Mouse (Mus musculus): ENCODE data around the gene Fam84a. TPM values are rescaled to one million over a fixed set of nuclear protein-coding genes. Genes with fewer than 3 reads are reported as not detected.
A peak's percentile ranks its signal among the peaks of the same experiment; 100 is the strongest.

Fam84a gene
- polyA plus RNA-seq (2015; fragmentation: Nextera tagmentation; extraction: Ambion mirVana) = 11.2 and 14.3 TPM in 2 replicates

DNA sequence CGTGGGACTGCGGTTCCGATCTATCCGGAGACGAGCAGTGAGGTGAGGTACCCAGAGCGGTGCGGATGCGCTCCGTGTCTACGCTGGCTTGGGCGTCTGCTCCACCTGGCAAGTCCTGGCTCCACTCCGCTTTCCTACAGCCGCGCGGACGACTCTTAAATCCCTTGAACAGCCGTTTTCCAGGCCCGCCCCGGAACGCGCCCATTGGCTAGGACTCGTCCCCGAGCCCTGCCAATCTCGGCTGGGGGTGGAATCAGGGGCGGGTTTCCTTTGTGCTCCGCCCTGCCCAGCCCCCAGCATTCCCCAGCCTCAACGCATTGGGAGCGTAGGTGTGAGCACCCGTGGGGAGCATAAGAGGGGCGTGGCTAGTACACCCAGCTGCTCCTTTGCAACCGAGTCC lies at the start of gene Fam84a:
Fam84a (minus strand) TSS at position 134 of the 400 bp plus-strand sequence.
- Histone ChIP-seq H3K4me3 (peak within 1 kb of the TSS; percentile 56), H3K4me1 (peaks cover 27% of the 10 kb centered on the region), H3K27me3 (peaks cover 48% of the 10 kb centered on the region), H3K9ac (peak within 1 kb of the TSS; percentile 56), H3K9me3 (no peaks in the 10 kb centered on the region), H3K36me3 (no peaks in the 10 kb centered on the region), H3K4me2 (replicated peaks) (peak within 1 kb of the TSS; percentile 82), H3K27ac (no peak within 1 kb of the TSS)
- WGBS = under 1% methylated on average over 31 of the region's 31 CpGs
- peak; percentile 97 for ATAC-seq (ENCODE audit: low FRiP score, low read depth)

DNA sequence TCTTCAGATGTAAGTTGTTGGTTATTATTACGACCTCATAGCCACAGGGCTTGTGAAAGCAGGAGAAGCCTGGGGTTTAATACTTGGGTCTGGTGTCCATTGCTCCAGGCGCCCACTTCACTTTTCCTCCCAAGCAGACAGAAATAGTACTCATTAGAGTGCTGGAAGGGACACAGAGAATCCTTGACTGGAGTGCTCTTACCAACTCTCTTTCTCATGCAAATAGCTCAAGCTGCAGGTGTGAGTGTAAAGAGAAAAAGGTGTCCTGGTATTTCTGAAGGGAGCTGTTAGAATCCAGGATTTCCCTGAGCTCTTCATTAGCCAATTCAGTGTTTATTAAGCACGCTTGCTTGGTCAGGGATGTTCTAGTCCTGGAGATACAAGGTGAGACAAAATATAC lies 43.6 kb upstream of the Fam84a start:
- Histone ChIP-seq H3K9ac (no peak overlapping the region), H3K4me3 (no peak overlapping the region), H3K4me1 (no peaks in the 10 kb centered on the region), H3K27me3 (no peaks in the 10 kb centered on the region), H3K4me2 (replicated peaks) (no peak overlapping the region), H3K36me3 (no peaks in the 10 kb centered on the region), H3K27ac (no peak overlapping the region), H3K9me3 (no peaks in the 10 kb centered on the region)
- 54% methylated on average over 3 of the region's 3 CpGs for WGBS
- no peak for ATAC-seq (ENCODE audit: low FRiP score, low read depth)

GRCm38 (mm10) chr12:14186689-14187195 lies 34.9 kb upstream of the Fam84a start:
- no peak overlapping the region for H3K4me3 ChIP-seq
- ATAC-seq (ENCODE audit: low FRiP score, low read depth) = no peak
- 81% methylated on average over 3 of the region's 3 CpGs for WGBS
- H3K27me3 ChIP-seq = no peaks in the 10 kb centered on the region
- no peaks in the 10 kb centered on the region for H3K9me3 ChIP-seq
- H3K9ac ChIP-seq = no peak overlapping the region
- H3K36me3 ChIP-seq = no peaks in the 10 kb centered on the region
- no peak overlapping the region for H3K4me2 ChIP-seq (replicated peaks)
- H3K4me1 ChIP-seq = no peaks in the 10 kb centered on the region
- H3K27ac ChIP-seq = no peak overlapping the region

- no peaks in the 10 kb centered on the region for H3K27me3 ChIP-seq
- no peaks in the 10 kb centered on the region for H3K4me1 ChIP-seq
- no peaks in the 10 kb centered on the region for H3K36me3 ChIP-seq
- ATAC-seq (ENCODE audit: low FRiP score, low read depth) = no peak
- no peak overlapping the region for H3K4me3 ChIP-seq
- 69% methylated on average over 2 of the region's 2 CpGs for WGBS
- no peaks in the 10 kb centered on the region for H3K9me3 ChIP-seq
- H3K4me2 ChIP-seq (replicated peaks) = no peak overlapping the region
- H3K9ac ChIP-seq = no peak overlapping the region
- no peak overlapping the region for H3K27ac ChIP-seq
Measured at GRCm38 (mm10) chr12:14165713-14166112, 13.9 kb upstream of the Fam84a start.

DNA sequence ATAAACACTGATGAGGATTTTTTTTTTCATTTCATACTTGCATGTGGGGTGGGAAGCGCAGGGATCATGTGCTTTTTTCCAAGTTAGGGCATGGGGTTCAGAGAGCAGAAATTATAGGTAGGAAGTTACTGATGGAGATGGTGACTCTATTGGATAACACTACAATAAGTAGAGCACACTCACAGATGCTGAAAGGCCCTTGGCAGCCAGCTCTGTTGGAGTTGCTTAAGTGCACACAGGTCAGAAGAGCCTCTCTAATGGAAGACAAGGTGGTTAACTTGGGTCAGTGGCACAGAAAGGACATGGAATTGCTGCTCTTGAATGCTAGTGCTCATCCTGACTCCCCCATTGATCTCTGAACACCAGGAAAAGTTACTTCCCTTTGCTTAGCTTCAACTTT lies 13.1 kb upstream of the Fam84a start:
- ATAC-seq (ENCODE audit: low FRiP score, low read depth) = no peak
- 89% methylated on average over 1 of the region's 1 CpGs for WGBS
- no peak overlapping the region for H3K9ac ChIP-seq

GRCm38 (mm10) chr12:14152426-14152825 lies 572 bp upstream of the Fam84a start:
- Histone ChIP-seq H3K36me3 (no peaks in the 10 kb centered on the region), H3K4me2 (replicated peaks) (peak overlapping the region; percentile 82), H3K4me1 (peaks cover 27% of the 10 kb centered on the region), H3K9ac (0 out of 2 replicates have a peak overlapping the region, but pooled peaks have one; percentile 56), H3K4me3 (peak overlapping the region; percentile 56), H3K27ac (no peak overlapping the region), H3K27me3 (peaks cover 43% of the 10 kb centered on the region), H3K9me3 (no peaks in the 10 kb centered on the region)
- peak; percentile 37 for ATAC-seq (ENCODE audit: low FRiP score, low read depth)
- under 1% methylated on average over 14 of the region's 14 CpGs for WGBS

More for the DNA sequence above, 13.1 kb upstream of the Fam84a start:
- H3K4me2 ChIP-seq (replicated peaks) = no peak overlapping the region
- no peak overlapping the region for H3K27ac ChIP-seq
- no peaks in the 10 kb centered on the region for H3K9me3 ChIP-seq
- H3K36me3 ChIP-seq = no peaks in the 10 kb centered on the region
- H3K4me1 ChIP-seq = no peaks in the 10 kb centered on the region
- H3K27me3 ChIP-seq = no peaks in the 10 kb centered on the region
- H3K4me3 ChIP-seq = no peak overlapping the region

DNA sequence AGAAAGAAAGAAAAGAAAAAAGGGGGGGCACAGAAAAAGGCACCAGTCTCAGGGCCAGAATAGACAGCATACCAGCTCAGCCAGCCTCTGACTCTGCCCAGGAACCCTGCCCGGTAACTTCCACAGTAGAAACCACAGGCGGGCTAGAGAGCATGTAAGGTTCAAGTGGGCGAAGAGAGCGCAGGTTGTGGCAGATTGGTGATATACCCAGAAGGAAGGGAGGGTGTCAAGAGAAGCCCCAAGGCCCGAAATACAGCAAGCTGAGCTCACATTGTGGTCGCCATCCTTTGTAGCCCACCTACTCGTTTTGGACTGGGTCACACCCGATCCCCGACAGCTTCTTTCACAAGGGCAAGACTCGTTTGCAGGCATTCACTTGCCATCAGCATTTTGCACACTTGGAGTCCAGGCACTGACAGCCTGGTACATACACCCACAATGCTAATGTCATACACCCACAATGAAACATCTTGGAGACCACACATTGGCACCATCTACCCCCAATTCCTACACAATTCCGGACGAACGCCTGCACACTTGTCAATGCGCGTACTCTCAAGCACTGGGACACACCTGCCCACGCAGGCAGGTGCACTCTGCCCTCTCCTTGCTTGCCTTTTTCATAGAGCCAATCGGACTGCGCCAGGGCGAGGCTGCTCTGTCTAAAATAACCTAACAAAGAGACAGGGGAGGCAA lies 770 bp downstream of the Fam84a start:
- no peak for ATAC-seq (ENCODE audit: low FRiP score, low read depth)
- H3K36me3 ChIP-seq = no peaks in the 10 kb centered on the region
- peak overlapping the region; percentile 56 for H3K9ac ChIP-seq
- peaks cover 27% of the 10 kb centered on the region for H3K4me1 ChIP-seq
- WGBS = 9% methylated on average over 19 of the region's 19 CpGs
- H3K4me2 ChIP-seq (replicated peaks) = peak overlapping the region; percentile 82
- peak overlapping the region; percentile 56 for H3K4me3 ChIP-seq
- H3K27me3 ChIP-seq = peaks cover 50% of the 10 kb centered on the region
- no peak overlapping the region for H3K27ac ChIP-seq
- H3K9me3 ChIP-seq = no peaks in the 10 kb centered on the region

DNA sequence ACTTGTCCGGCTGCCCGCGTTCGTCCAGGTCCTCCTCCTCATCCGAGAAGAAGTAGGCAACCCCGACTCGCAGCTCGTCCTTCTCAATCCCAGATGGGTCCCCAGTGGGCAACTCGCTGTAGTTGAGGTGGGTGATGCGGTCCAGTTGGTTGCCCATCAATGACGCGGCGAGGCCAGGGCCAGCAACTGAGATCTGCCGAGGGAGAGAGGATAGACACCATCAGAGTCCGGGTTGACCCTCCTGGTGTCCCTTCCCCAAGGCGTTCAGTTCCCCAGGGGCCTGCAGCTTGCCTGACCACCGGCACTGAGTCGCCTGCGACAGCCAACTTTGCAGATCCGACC lies 1.3 kb downstream of the Fam84a start:
- Histone ChIP-seq H3K27me3 (peaks cover 50% of the 10 kb centered on the region), H3K9ac (peak overlapping the region; percentile 52), H3K4me3 (peak overlapping the region; percentile 56)

GRCm38 (mm10) chr12:14149843-14150567 lies 1.8 kb downstream of the Fam84a start:
- Histone ChIP-seq H3K4me2 (replicated peaks) (peak overlapping the region; percentile 82), H3K4me3 (peak overlapping the region; percentile 56), H3K4me1 (peaks cover 27% of the 10 kb centered on the region), H3K27ac (no peak overlapping the region), H3K27me3 (peaks cover 50% of the 10 kb centered on the region), H3K9me3 (no peaks in the 10 kb centered on the region), H3K36me3 (no peaks in the 10 kb centered on the region), H3K9ac (peak overlapping the region; percentile 52)
- WGBS = 1% methylated on average over 59 of the region's 59 CpGs
- no peak for ATAC-seq (ENCODE audit: low FRiP score, low read depth)

More for the DNA sequence above, 1.3 kb downstream of the Fam84a start:
- no peak for ATAC-seq (ENCODE audit: low FRiP score, low read depth)
- Histone ChIP-seq H3K36me3 (no peaks in the 10 kb centered on the region), H3K9me3 (no peaks in the 10 kb centered on the region), H3K27ac (no peak overlapping the region), H3K4me2 (replicated peaks) (peak overlapping the region; percentile 82), H3K4me1 (peaks cover 27% of the 10 kb centered on the region)
- 4% methylated on average over 20 of the region's 20 CpGs for WGBS

- Histone ChIP-seq H3K4me2 (replicated peaks) (peak overlapping the region; percentile 82), H3K9me3 (no peaks in the 10 kb centered on the region), H3K4me3 (peak overlapping the region; percentile 56), H3K27me3 (peaks cover 50% of the 10 kb centered on the region), H3K4me1 (peaks cover 27% of the 10 kb centered on the region), H3K36me3 (no peaks in the 10 kb centered on the region), H3K27ac (no peak overlapping the region), H3K9ac (peak overlapping the region; percentile 52)
- WGBS = 9% methylated on average over 25 of the region's 27 CpGs
- no peak for ATAC-seq (ENCODE audit: low FRiP score, low read depth)
Measured at GRCm38 (mm10) chr12:14149022-14149842, 2.6 kb downstream of the Fam84a start.

GRCm38 (mm10) chr12:14137046-14137445 lies 14.8 kb downstream of the Fam84a start:
- no peak for ATAC-seq (ENCODE audit: low FRiP score, low read depth)
- Histone ChIP-seq H3K4me3 (no peak overlapping the region), H3K36me3 (no peaks in the 10 kb centered on the region), H3K9me3 (no peaks in the 10 kb centered on the region), H3K4me1 (no peaks in the 10 kb centered on the region), H3K4me2 (replicated peaks) (no peak overlapping the region), H3K27me3 (no peaks in the 10 kb centered on the region), H3K9ac (no peak overlapping the region), H3K27ac (no peak overlapping the region)
- WGBS = 88% methylated on average over 1 of the region's 1 CpGs

GRCm38 (mm10) chr12:14114730-14115129 lies 37.1 kb downstream of the Fam84a start:
- Histone ChIP-seq H3K9ac (no peak overlapping the region), H3K9me3 (no peaks in the 10 kb centered on the region), H3K4me2 (replicated peaks) (no peak overlapping the region), H3K4me3 (no peak overlapping the region), H3K27me3 (no peaks in the 10 kb centered on the region), H3K4me1 (no peaks in the 10 kb centered on the region), H3K36me3 (no peaks in the 10 kb centered on the region), H3K27ac (no peak overlapping the region)
- WGBS = 87% methylated on average over 6 of the region's 6 CpGs
- no peak for ATAC-seq (ENCODE audit: low FRiP score, low read depth)

All from limb, embryonic 13.5 days (tissue).